Mouse (Mus musculus): ENCODE measurements around the gene Sdc3. TPM values are rescaled to one million over a fixed set of nuclear protein-coding genes. Genes with fewer than 3 reads are reported as not detected.

Gene Sdc3
- 33.3 and 63.7 TPM in 2 replicates for polyA plus RNA-seq (2012; rRNA removed)

GRCm38 (mm10) chr4:130792376-130793179 is at the start of gene Sdc3:
TSS of gene Sdc3 (plus strand) at chr4:130792537.
- no peak for DNase-seq (ENCODE audit: low spot score)

- no peak for DNase-seq (ENCODE audit: low spot score)
Observed at GRCm38 (mm10) chr4:130744058-130744457, 48.3 kb upstream of the Sdc3 start.

GRCm38 (mm10) chr4:130745561-130746306 is 46.6 kb upstream of the Sdc3 start:
- no peak for DNase-seq (ENCODE audit: low spot score)

DNA sequence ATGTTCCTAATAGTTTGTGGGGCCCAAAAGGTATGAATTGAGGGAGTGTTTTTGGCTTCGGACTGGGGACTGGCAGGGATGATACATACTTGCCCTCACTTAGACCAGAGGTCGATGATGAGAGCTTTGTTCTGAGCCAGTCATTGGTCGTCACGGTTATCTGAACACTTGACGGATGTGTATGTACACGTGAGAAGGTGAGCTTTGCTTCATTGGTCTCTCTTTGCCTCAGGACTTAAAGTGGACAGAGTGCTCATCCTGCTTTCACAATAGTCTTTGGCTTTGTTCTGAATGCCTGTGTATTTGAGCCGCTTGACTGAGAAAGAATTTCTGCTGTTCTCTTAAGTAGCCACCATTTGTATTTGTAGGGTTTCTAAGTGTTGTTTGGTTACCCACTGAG is 42.8 kb upstream of the Sdc3 start:
- DNase-seq (ENCODE audit: low spot score): no peak

GRCm38 (mm10) chr4:130751966-130752365 is 40.4 kb upstream of the Sdc3 start:
- no peak for DNase-seq (ENCODE audit: low spot score)

- no peak for DNase-seq (ENCODE audit: low spot score)
Observed at GRCm38 (mm10) chr4:130752591-130752990, 39.7 kb upstream of the Sdc3 start.

DNA sequence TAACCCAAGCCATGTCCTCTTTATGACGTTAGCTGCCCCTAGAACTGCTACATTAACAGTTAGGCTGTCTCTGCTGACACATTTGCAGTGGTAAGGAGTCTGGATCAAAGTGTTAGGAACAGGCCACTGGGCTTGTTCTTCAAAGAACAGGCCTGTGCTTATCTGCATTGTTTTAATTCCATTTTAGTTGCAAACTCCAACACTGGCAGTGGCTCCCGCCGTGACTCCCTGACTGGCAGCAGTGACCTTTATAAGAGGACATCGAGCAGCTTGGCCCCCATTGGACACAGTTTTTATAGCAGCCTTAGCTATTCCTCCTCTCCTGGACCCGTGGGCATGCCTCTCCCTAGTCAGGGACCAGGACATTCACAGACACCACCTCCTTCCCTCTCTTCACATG is 38.6 kb upstream of the Sdc3 start:
- no peak for DNase-seq (ENCODE audit: low spot score)

DNA sequence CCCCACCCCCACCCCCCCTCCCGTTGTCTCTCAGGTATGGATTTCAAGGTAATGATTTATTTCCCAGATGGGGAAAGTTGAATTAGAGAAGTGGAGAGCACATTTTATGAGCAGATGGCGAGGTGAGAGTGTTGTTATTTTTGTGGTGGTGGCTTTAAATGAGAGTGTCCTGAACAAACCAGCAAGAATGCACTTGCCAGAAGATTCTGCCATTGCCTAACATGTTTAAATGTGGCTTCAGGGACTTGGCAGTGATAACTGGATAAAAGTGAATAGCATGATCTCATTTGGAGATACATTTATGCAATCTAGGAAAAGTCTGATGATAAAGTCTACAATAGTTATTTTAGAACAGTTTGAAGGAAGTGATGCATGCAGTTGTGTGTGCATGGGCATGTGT is 37.6 kb upstream of the Sdc3 start:
- DNase-seq (ENCODE audit: low spot score): no peak

- DNase-seq (ENCODE audit: low spot score): no peak
Observed at GRCm38 (mm10) chr4:130759875-130760274, 32.5 kb upstream of the Sdc3 start.

- no peak for DNase-seq (ENCODE audit: low spot score)
Observed at GRCm38 (mm10) chr4:130761809-130762208, 30.5 kb upstream of the Sdc3 start.

GRCm38 (mm10) chr4:130765399-130766160 is 26.8 kb upstream of the Sdc3 start:
- DNase-seq (ENCODE audit: low spot score): no peak

DNA sequence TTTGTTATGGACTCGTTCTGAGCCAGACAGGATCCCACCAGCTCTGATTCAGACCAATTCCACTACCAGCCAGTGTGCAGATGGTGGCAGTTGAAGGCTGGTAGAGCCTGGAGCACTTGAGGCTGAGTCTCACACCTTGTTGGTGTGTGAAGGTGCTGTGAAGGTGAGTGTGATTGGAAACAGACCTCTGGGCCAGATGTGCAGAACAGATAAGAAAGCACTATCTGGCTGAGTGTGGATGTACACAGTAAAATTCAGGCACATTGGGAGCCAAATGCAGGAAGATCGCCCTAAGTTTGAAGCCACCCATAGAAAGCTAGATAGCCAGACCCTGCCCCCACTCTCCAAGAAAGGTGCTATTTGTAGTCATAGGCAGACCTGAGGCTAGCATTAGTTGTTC is 25.9 kb upstream of the Sdc3 start:
- no peak for DNase-seq (ENCODE audit: low spot score)

DNA sequence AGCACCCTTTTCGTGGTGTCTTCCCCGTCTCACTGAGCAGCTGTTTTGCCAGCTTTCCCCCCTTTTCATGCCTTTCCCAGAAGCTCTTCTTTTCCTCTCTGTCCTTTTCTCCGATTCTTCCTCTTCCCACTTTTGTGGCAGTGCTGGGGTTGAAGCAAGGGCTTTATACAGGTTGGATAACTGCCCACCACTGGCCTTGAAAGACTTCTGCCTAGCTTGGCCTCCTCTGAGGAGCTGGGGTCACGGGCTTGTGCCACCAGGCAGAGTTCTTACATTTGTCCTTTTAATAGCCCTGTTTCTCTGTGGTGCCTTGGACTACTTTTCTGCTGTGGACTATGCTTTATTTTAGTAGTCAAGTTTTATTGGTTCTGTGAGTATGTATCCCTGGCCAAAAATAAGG is 25.4 kb upstream of the Sdc3 start:
- no peak for DNase-seq (ENCODE audit: low spot score)

DNA sequence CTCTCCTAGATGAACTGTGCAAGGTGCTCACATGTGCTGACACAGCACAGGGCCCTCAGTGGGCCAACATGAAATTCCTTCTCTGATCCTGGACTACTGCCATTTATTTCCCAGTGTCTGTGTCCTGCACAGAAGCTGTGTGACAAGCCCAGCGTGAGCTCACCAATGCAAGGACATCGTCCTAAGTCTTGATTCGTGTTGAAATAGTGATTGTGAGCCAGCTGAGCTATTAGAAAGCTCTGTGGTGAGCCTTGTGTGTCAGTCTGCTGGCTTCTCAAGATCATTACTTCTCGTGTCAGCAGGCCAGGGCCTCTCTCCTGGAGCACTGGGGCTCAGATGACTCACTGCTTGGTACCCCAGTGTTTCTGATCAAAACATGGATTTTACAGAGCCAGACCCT is 18.4 kb upstream of the Sdc3 start:
- DNase-seq (ENCODE audit: low spot score): no peak

DNA sequence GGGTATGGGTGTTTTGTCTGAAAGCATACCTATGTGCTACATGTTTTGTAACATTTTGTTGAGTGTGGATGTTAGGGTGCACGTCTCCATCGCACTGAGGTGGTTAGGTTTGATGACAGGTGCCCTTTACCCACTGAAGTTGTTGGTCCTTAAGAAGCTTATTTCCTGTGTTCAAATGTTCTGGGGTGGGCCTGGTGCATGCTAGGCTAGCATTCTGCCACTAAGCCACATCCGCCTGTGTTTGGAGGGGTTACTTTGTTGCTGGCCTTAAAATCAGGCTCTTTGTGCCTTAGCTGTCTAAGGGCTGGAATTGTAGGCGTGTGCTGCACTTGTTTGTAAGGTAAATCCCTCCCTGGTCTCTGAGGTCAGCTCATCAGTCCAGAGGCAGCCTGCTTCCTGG is 17.5 kb upstream of the Sdc3 start:
- DNase-seq (ENCODE audit: low spot score): no peak

- no peak for DNase-seq (ENCODE audit: low spot score)
Observed at GRCm38 (mm10) chr4:130777647-130778046, 14.7 kb upstream of the Sdc3 start.

- DNase-seq (ENCODE audit: low spot score): no peak
Observed at GRCm38 (mm10) chr4:130779037-130779436, 13.3 kb upstream of the Sdc3 start.

GRCm38 (mm10) chr4:130782492-130782891 is 9.8 kb upstream of the Sdc3 start:
- DNase-seq (ENCODE audit: low spot score): no peak

- no peak for DNase-seq (ENCODE audit: low spot score)
Observed at GRCm38 (mm10) chr4:130784755-130785154, 7.6 kb upstream of the Sdc3 start.

DNA sequence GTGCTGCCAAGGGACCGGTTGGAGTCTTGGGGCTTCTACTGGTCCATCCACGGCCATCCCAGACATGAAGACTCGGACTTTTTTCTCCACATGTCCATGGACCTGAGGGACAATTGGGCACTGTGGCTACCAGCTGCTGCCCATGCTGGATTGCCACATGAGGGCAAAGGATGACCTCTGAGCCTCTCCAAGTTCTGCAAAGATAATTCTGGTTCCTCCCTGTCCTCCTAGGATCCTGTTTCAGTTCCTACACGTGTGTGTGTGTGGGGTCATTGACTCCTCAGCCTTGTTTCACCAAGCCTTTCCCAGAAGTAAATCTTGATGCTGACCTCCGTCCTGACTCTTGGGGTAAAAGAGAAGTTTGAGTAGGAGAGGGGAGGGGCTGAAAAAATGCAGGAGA is 4.8 kb upstream of the Sdc3 start:
- no peak for DNase-seq (ENCODE audit: low spot score)

- peak; percentile 70 for DNase-seq (ENCODE audit: low spot score)
Observed at GRCm38 (mm10) chr4:130790180-130790579, 2.2 kb upstream of the Sdc3 start.

- DNase-seq (ENCODE audit: low spot score): peak; percentile 41
Observed at GRCm38 (mm10) chr4:130791811-130792375, 444 bp upstream of the Sdc3 start.
